Mouse (Mus musculus): ENCODE measurements around the gene Bglap2. TPM values are rescaled to one million over a fixed set of nuclear protein-coding genes. Genes with fewer than 3 reads are reported as not detected.

The Bglap2 gene
- polyA plus RNA-seq, 1 experiment from 2014 or later: 1.3 TPM

Other genes with a start within 250 kb of the Bglap2 start
- 21.6 and 22.5 TPM in 2 replicates for gene Mef2d, start 236.3 kb downstream of the Bglap2 start, polyA plus RNA-seq (2015; fragmentation: Nextera tagmentation; extraction: Ambion mirVana)
- 0.18 and 0.21 TPM in 2 replicates for gene Rhbg, start 124.0 kb downstream of the Bglap2 start, polyA plus RNA-seq (2015; fragmentation: Nextera tagmentation; extraction: Ambion mirVana)
- gene Gm38392, start 91.5 kb downstream of the Bglap2 start, polyA plus RNA-seq (2015; fragmentation: Nextera tagmentation; extraction: Ambion mirVana): 0.16 TPM in 1 of 2 replicates, not detected in the other
- 7.3 and 7.5 TPM in 2 replicates for gene Tsacc, start 81.7 kb downstream of the Bglap2 start, polyA plus RNA-seq (2015; fragmentation: Nextera tagmentation; extraction: Ambion mirVana)
- 419 and 444 TPM in 2 replicates for gene Cct3, start 81.6 kb downstream of the Bglap2 start, polyA plus RNA-seq (2015; fragmentation: Nextera tagmentation; extraction: Ambion mirVana)
- gene Glmp, start 53.7 kb downstream of the Bglap2 start, polyA plus RNA-seq (2015; fragmentation: Nextera tagmentation; extraction: Ambion mirVana): 91.3 and 107 TPM in 2 replicates
- gene Tmem79, start 42.6 kb downstream of the Bglap2 start, polyA plus RNA-seq (2015; fragmentation: Nextera tagmentation; extraction: Ambion mirVana): 1.0 and 1.2 TPM in 2 replicates
- 61.4 and 65.7 TPM in 2 replicates for gene Smg5, start 42.4 kb downstream of the Bglap2 start, polyA plus RNA-seq (2015; fragmentation: Nextera tagmentation; extraction: Ambion mirVana)
- 1.2 and 1.9 TPM in 2 replicates for gene Paqr6, start 14.1 kb downstream of the Bglap2 start, polyA plus RNA-seq (2015; fragmentation: Nextera tagmentation; extraction: Ambion mirVana)
- not detected in 2 replicates for gene Bglap3, start 6.0 kb downstream of the Bglap2 start, polyA plus RNA-seq (2015; fragmentation: Nextera tagmentation; extraction: Ambion mirVana)
- gene Bglap, start 5.8 kb upstream of the Bglap2 start, polyA plus RNA-seq (2015; fragmentation: Nextera tagmentation; extraction: Ambion mirVana): 0.88 TPM in 1 of 2 replicates, not detected in the other
- 18.3 and 19.2 TPM in 2 replicates for gene Pmf1, start 31.6 kb upstream of the Bglap2 start, polyA plus RNA-seq (2015; fragmentation: Nextera tagmentation; extraction: Ambion mirVana)
- gene Slc25a44, start 46.4 kb upstream of the Bglap2 start, polyA plus RNA-seq (2015; fragmentation: Nextera tagmentation; extraction: Ambion mirVana): 36.7 and 39.3 TPM in 2 replicates
- 42.5 and 44.0 TPM in 2 replicates for gene Sema4a, start 82.5 kb upstream of the Bglap2 start, polyA plus RNA-seq (2015; fragmentation: Nextera tagmentation; extraction: Ambion mirVana)
- 51.0 and 59.7 TPM in 2 replicates for gene Lmna, start 131.3 kb upstream of the Bglap2 start, polyA plus RNA-seq (2015; fragmentation: Nextera tagmentation; extraction: Ambion mirVana)
- gene Mex3a, start 153.7 kb upstream of the Bglap2 start, polyA plus RNA-seq (2015; fragmentation: Nextera tagmentation; extraction: Ambion mirVana): 28.6 and 33.0 TPM in 2 replicates
- gene Rab25, start 169.6 kb upstream of the Bglap2 start, polyA plus RNA-seq (2015; fragmentation: Nextera tagmentation; extraction: Ambion mirVana): 0.69 TPM in 1 of 2 replicates, not detected in the other
- 181 and 193 TPM in 2 replicates for gene Lamtor2, start 174.4 kb upstream of the Bglap2 start, polyA plus RNA-seq (2015; fragmentation: Nextera tagmentation; extraction: Ambion mirVana)
- gene Ubqln4, start 175.1 kb upstream of the Bglap2 start, polyA plus RNA-seq (2015; fragmentation: Nextera tagmentation; extraction: Ambion mirVana): 39.8 and 41.3 TPM in 2 replicates
- gene Ssr2, start 197.2 kb upstream of the Bglap2 start, polyA plus RNA-seq (2015; fragmentation: Nextera tagmentation; extraction: Ambion mirVana): 127 and 144 TPM in 2 replicates
- 104 and 131 TPM in 2 replicates for gene Arhgef2, start 227.3 kb upstream of the Bglap2 start, polyA plus RNA-seq (2015; fragmentation: Nextera tagmentation; extraction: Ambion mirVana)

Data from midbrain, embryonic 16.5 days (tissue).